Mouse (Mus musculus): ENCODE results near the gene Dnajc11. TPM values are rescaled to one million over a fixed set of nuclear protein-coding genes. Genes with fewer than 3 reads are reported as not detected.

Gene Dnajc11
- polyA plus RNA-seq, 1 experiment from 2014 or later: 92.5 TPM

DNA sequence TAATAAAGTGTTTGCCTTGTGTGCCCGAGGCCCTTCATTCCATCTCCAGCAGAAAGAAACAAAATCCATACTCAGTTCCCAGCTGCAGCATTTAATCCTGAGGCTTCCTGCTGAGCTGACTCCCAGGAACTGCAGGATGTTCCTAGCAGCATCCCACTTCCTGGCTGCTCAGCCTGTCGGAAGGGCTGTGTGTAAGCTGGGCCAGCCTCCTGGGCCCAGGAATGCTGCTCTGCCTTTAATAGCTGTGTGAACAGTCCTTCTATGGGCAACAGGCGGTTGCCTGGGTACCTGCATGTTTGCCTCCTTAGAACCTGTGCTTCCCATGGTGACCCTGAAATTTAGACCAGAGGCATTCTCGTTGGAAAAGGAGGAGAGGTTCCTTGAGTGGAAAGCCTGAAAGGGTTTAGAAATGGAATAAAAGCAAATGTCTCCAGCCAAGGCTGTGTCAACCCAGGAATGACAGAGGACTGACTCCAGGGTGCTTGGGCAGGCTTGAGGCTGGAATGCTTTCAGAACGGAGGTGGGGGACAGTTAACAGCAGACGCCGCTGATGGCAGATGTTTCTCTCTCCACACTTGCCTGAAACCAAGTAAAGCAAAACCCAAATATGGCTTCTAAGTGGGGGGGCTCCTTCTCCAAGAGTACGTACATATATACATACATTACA lies 74.1 kb downstream of the Dnajc11 start:
- Histone ChIP-seq H3K4me3 (peak overlapping the region; percentile 69), H3K4me1 (peaks cover 37% of the 10 kb centered on the region), H3K27ac (no peak overlapping the region), H3K36me3 (replicated peaks) (no peaks in the 10 kb centered on the region), H3K27me3 (replicated peaks) (peaks cover 26% of the 10 kb centered on the region; the same call in 1 of the 2 replicates), H3K9ac (no peak overlapping the region), H3K9me3 (no peaks in the 10 kb centered on the region), H3K4me2 (peak overlapping the region; percentile 98)
- ATAC-seq (replicated peaks): no peak
- 6% methylated on average over 8 of the region's 8 CpGs for WGBS

GRCm38 (mm10) chr4:152008148-152008500 lies 74.6 kb downstream of the Dnajc11 start:
- Histone ChIP-seq H3K4me1 (peaks cover 37% of the 10 kb centered on the region), H3K9me3 (no peaks in the 10 kb centered on the region), H3K27me3 (replicated peaks) (peaks cover 26% of the 10 kb centered on the region; the same call in 1 of the 2 replicates), H3K4me2 (peak overlapping the region; percentile 98), H3K4me3 (peak overlapping the region; percentile 69), H3K9ac (no peak overlapping the region), H3K36me3 (replicated peaks) (no peaks in the 10 kb centered on the region), H3K27ac (no peak overlapping the region)
- ATAC-seq (replicated peaks): no peak
- WGBS: under 1% methylated on average over 14 of the region's 14 CpGs

GRCm38 (mm10) chr4:152008622-152009075 lies 75.2 kb downstream of the Dnajc11 start, which contains the start of gene Klhl21:
TSS of gene Klhl21 (plus strand) at chr4:152008803.
- Histone ChIP-seq H3K27ac (peak within 1 kb of the TSS; percentile 78), H3K9ac (peak within 1 kb of the TSS; percentile 45), H3K4me1 (peaks cover 37% of the 10 kb centered on the region), H3K9me3 (no peaks in the 10 kb centered on the region), H3K36me3 (replicated peaks) (no peaks in the 10 kb centered on the region), H3K27me3 (replicated peaks) (peaks cover 26% of the 10 kb centered on the region; the same call in 1 of the 2 replicates), H3K4me2 (peak within 1 kb of the TSS; percentile 98), H3K4me3 (peak within 1 kb of the TSS; percentile 69)
- under 1% methylated on average over 45 of the region's 45 CpGs for WGBS
- peak; percentile 89 for ATAC-seq (replicated peaks)

GRCm38 (mm10) chr4:152009076-152010051 lies 75.9 kb downstream of the Dnajc11 start:
- peak; percentile 81 for ATAC-seq (replicated peaks)
- H3K4me3 ChIP-seq: peak overlapping the region; percentile 69
- H3K9me3 ChIP-seq: no peaks in the 10 kb centered on the region
- H3K9ac ChIP-seq: peak overlapping the region; percentile 45
- no peaks in the 10 kb centered on the region for H3K36me3 ChIP-seq (replicated peaks)
- H3K27ac ChIP-seq: peak overlapping the region; percentile 78
- H3K27me3 ChIP-seq (replicated peaks): peaks cover 26% of the 10 kb centered on the region; the same call in 1 of the 2 replicates
- WGBS: under 1% methylated on average over 115 of the region's 115 CpGs
- H3K4me1 ChIP-seq: peaks cover 37% of the 10 kb centered on the region
- H3K4me2 ChIP-seq: peak overlapping the region; percentile 98

- Histone ChIP-seq H3K27ac (no peak overlapping the region), H3K4me2 (peak overlapping the region; percentile 98), H3K27me3 (replicated peaks) (peaks cover 26% of the 10 kb centered on the region; the same call in 1 of the 2 replicates), H3K36me3 (replicated peaks) (no peaks in the 10 kb centered on the region), H3K4me1 (peaks cover 37% of the 10 kb centered on the region), H3K9me3 (no peaks in the 10 kb centered on the region), H3K4me3 (peak overlapping the region; percentile 69), H3K9ac (peak overlapping the region; percentile 45)
- ATAC-seq (replicated peaks): no peak
- 2% methylated on average over 10 of the region's 10 CpGs for WGBS
Measured at GRCm38 (mm10) chr4:152010091-152010706, 76.7 kb downstream of the Dnajc11 start.

DNA sequence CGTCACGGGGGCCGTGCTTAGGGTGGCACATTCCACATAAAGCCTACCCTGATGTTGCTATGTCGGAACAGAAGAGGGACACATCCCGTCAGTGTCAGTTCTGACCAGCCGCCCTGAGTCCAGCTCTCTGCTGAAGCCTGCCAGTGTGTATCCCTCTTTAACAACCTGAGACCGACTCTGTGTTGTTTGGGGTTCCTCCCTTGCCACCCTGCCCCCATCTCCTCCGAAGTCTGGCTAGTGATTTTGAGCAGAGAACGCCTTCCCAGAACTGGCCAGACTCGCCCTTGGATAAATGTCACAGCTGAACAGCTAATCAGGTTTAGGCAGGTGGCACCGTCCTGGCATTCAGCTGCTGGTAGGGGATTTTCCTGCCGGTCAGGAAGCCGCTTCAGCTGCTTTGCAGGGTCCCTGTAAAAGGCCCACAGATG lies 77.2 kb downstream of the Dnajc11 start:
- H3K27me3 ChIP-seq (replicated peaks): peaks cover 26% of the 10 kb centered on the region; the same call in 1 of the 2 replicates
- ATAC-seq (replicated peaks): no peak
- 10% methylated on average over 13 of the region's 13 CpGs for WGBS
- peak overlapping the region; percentile 69 for H3K4me3 ChIP-seq
- H3K9ac ChIP-seq: no peak overlapping the region
- no peak overlapping the region for H3K27ac ChIP-seq
- no peaks in the 10 kb centered on the region for H3K36me3 ChIP-seq (replicated peaks)
- no peaks in the 10 kb centered on the region for H3K9me3 ChIP-seq
- peak overlapping the region; percentile 98 for H3K4me2 ChIP-seq
- H3K4me1 ChIP-seq: peaks cover 37% of the 10 kb centered on the region

GRCm38 (mm10) chr4:152011171-152011760 lies 77.8 kb downstream of the Dnajc11 start:
- Histone ChIP-seq H3K9me3 (no peaks in the 10 kb centered on the region), H3K4me2 (peak overlapping the region; percentile 98), H3K4me1 (peaks cover 37% of the 10 kb centered on the region), H3K9ac (no peak overlapping the region), H3K36me3 (replicated peaks) (0 out of 2 replicates have a peak, but pooled peaks cover 2% of the 10 kb centered on the region), H3K27me3 (replicated peaks) (peaks cover 25% of the 10 kb centered on the region; the same call in 1 of the 2 replicates), H3K4me3 (peak overlapping the region; percentile 69), H3K27ac (no peak overlapping the region)
- no peak for ATAC-seq (replicated peaks)
- WGBS: 74% methylated on average over 8 of the region's 8 CpGs

DNA sequence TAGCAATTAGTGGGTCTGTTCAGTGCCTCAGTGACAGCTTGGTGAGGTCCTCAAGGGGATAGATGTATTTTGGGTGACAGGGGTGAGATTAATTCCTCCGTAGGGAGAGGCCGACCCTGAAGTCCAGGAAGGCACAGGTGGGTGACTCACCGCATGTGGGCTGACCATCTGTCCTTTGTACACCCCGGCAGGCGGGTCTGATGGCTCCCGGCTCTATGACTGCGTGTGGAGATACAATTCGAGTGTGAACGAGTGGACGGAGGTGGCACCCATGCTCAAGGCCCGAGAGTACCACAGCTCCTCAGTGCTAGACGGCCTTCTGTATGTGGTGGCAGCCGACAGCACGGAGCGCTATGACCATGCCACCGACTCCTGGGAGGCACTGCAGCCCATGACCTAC lies 78.6 kb downstream of the Dnajc11 start:
- peaks cover 37% of the 10 kb centered on the region for H3K4me1 ChIP-seq
- no peak overlapping the region for H3K4me3 ChIP-seq
- peaks cover 17% of the 10 kb centered on the region; the same call in 1 of the 2 replicates for H3K27me3 ChIP-seq (replicated peaks)
- no peak overlapping the region for H3K4me2 ChIP-seq
- H3K36me3 ChIP-seq (replicated peaks): 0 out of 2 replicates have a peak, but pooled peaks cover 2% of the 10 kb centered on the region
- no peak overlapping the region for H3K27ac ChIP-seq
- WGBS: 93% methylated on average over 16 of the region's 16 CpGs
- no peaks in the 10 kb centered on the region for H3K9me3 ChIP-seq
- no peak for ATAC-seq (replicated peaks)
- no peak overlapping the region for H3K9ac ChIP-seq

GRCm38 (mm10) chr4:152013036-152013813 lies 79.7 kb downstream of the Dnajc11 start:
- Histone ChIP-seq H3K4me3 (no peak overlapping the region), H3K36me3 (replicated peaks) (peaks cover 2% of the 10 kb centered on the region; the same call in 1 of the 2 replicates), H3K9ac (no peak overlapping the region), H3K27ac (no peak overlapping the region), H3K9me3 (no peaks in the 10 kb centered on the region), H3K4me2 (no peak overlapping the region), H3K27me3 (replicated peaks) (0 out of 2 replicates have a peak, but pooled peaks cover 9% of the 10 kb centered on the region), H3K4me1 (peaks cover 27% of the 10 kb centered on the region)
- WGBS: 89% methylated on average over 12 of the region's 12 CpGs
- ATAC-seq (replicated peaks): no peak

DNA sequence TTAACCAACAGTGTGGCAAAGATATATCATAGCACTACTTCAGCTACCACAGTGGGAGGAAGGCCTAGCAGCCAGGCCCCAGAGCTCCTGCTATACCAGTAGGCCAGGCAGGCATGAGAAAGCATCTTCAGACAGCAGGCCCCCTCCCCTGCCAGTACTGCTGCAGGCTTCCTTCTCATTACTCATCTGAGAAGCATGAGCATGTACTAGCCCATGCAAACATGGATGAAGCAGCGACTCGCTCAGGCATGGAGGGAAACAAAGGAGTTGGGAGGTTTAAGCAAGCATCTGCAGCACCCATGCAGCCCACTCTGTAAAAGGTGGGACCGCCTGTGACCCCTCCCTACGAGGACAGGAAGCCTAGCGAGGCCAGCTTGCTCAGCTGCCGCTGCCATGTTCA lies 85.6 kb downstream of the Dnajc11 start:
- no peak for ATAC-seq (replicated peaks)
- Histone ChIP-seq H3K36me3 (replicated peaks) (peaks cover 38% of the 10 kb centered on the region), H3K27me3 (replicated peaks) (no peaks in the 10 kb centered on the region), H3K4me1 (peaks cover 11% of the 10 kb centered on the region), H3K9me3 (no peaks in the 10 kb centered on the region), H3K27ac (no peak overlapping the region), H3K4me3 (no peak overlapping the region), H3K4me2 (no peak overlapping the region), H3K9ac (no peak overlapping the region)
- 90% methylated on average over 6 of the region's 6 CpGs for WGBS

- 90% methylated on average over 21 of the region's 21 CpGs for WGBS
Measured at GRCm38 (mm10) chr4:152020024-152020423, 86.5 kb downstream of the Dnajc11 start.

More at GRCm38 (mm10) chr4:152020024-152020423, 86.5 kb downstream of the Dnajc11 start:
- Histone ChIP-seq H3K4me2 (no peak overlapping the region), H3K9ac (no peak overlapping the region), H3K36me3 (replicated peaks) (peaks cover 38% of the 10 kb centered on the region), H3K4me1 (peaks cover 20% of the 10 kb centered on the region), H3K4me3 (no peak overlapping the region), H3K27ac (no peak overlapping the region), H3K27me3 (replicated peaks) (no peaks in the 10 kb centered on the region), H3K9me3 (no peaks in the 10 kb centered on the region)
- no peak for ATAC-seq (replicated peaks)

Measured in midbrain, embryonic 15.5 days (tissue).